Mouse (Mus musculus) c-Kit-positive CD71-positive TER-119-positive erythroid progenitor cells, embryonic 14.5 days (primary cell): ENCODE measurements around the gene Prkcsh.

Source experiments
- DNase-seq: peaks from one replicate; pipeline ENCODE4 v3.0.0-alpha.2; 2013; ENCODE audit warnings: low spot score

Gene Prkcsh

GRCm38 (mm10) chr9:22002194-22003162 is at the start of gene Prkcsh, which contains the start of gene Ccdc151:
TSS of gene Prkcsh (plus strand) at chr9:22002806.
TSS of gene Ccdc151 (minus strand) at chr9:22002634.
- peak; percentile 99 for DNase-seq

GRCm38 (mm10) chr9:21953600-21953999 is 49.0 kb upstream of the Prkcsh start:
- DNase-seq = no peak

- DNase-seq = no peak
These were observed 48.0 kb upstream of the Prkcsh start for GRCm38 (mm10) chr9:21954635-21955034.

GRCm38 (mm10) chr9:21955225-21955569 is 47.4 kb upstream of the Prkcsh start:
- no peak for DNase-seq

- peak; percentile 99 for DNase-seq
These were observed 46.9 kb upstream of the Prkcsh start, which contains the start of gene Swsap1 for GRCm38 (mm10) chr9:21955570-21956281. TSS of gene Swsap1 (plus strand) at chr9:21955755.

- DNase-seq = no peak
These were observed 44.2 kb upstream of the Prkcsh start for GRCm38 (mm10) chr9:21958372-21958771.

- DNase-seq = no peak
These were observed 43.4 kb upstream of the Prkcsh start for GRCm38 (mm10) chr9:21959244-21959643.

- DNase-seq = no peak
These were observed 42.5 kb upstream of the Prkcsh start for GRCm38 (mm10) chr9:21960135-21960534.

- no peak for DNase-seq
These were observed 41.9 kb upstream of the Prkcsh start for GRCm38 (mm10) chr9:21960558-21961208.

- DNase-seq = no peak
These were observed 41.1 kb upstream of the Prkcsh start for GRCm38 (mm10) chr9:21961366-21961980.

- no peak for DNase-seq
These were observed 40.6 kb upstream of the Prkcsh start for GRCm38 (mm10) chr9:21962010-21962409.

- peak; percentile 97 for DNase-seq
These were observed 40.1 kb upstream of the Prkcsh start for GRCm38 (mm10) chr9:21962416-21963059.

- peak; percentile 82 for DNase-seq
These were observed 39.2 kb upstream of the Prkcsh start, which contains the start of gene Epor for GRCm38 (mm10) chr9:21963417-21963816. TSS of gene Epor (minus strand) at chr9:21963506.

- DNase-seq = no peak
These were observed 33.7 kb upstream of the Prkcsh start for GRCm38 (mm10) chr9:21968883-21969282.

GRCm38 (mm10) chr9:21969304-21969703 is 33.3 kb upstream of the Prkcsh start:
- no peak for DNase-seq

GRCm38 (mm10) chr9:21976626-21977175 is 25.9 kb upstream of the Prkcsh start:
- DNase-seq = no peak

- no peak for DNase-seq
These were observed 25.3 kb upstream of the Prkcsh start for GRCm38 (mm10) chr9:21977331-21977730.

GRCm38 (mm10) chr9:21977972-21978371 is 24.6 kb upstream of the Prkcsh start:
- DNase-seq = no peak

GRCm38 (mm10) chr9:21978398-21979128 is 24.0 kb upstream of the Prkcsh start:
- DNase-seq = no peak

- DNase-seq = no peak
These were observed 18.7 kb upstream of the Prkcsh start for GRCm38 (mm10) chr9:21983911-21984310.
